In the genomic region with DNA sequence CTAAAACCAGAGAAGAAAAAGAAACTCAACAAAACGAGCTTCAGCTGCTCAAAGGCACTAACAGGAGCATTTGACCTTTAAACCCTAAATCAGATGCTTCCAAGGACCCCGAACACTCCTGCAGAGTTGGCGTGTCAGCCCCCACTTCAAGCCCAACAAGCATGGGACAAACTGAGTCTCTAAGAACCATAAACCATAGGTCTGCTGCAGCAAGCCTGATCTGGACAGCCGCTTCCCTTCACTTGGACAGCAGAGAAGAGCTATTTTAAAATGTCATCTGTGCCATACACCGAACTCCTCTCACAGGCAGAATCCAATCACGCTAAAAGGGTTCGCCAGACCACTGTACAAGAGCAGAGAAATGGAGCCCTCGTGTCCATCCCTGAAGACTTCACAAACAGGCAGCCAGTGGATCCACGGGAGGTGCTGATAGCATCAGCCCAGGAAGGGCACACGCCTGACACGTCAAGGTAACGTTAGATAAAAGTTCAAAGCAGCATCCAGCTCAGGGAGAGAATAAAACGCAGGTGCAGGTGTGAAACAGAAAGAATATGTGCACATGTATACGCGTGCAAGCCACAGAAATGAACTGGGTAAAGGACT, we compare ENCODE assay signal across 10 mouse cellular contexts. TPM values are rescaled to one million over a fixed set of nuclear protein-coding genes. Genes with fewer than 3 reads are reported as not detected.
DNase-seq lines count a peak whose midpoint lies in the region; ATAC-seq lines count a peak whose summit lies in the region.
"Had no signal": no experiment of that assay in that cellular context is flagged by ENCODE, and none has a peak within 500 bp of the region (broad histone marks: within the 10 kb centered on the region; RNA-seq: fewer than 3 reads in every experiment).

No protein-coding gene starts in this region.

- WGBS in lung, embryonic 15.5 days, result 54% methylated on average over 15 of the region's 15 CpGs
- 46% methylated on average over 15 of the region's 15 CpGs for WGBS in intestine, embryonic 15.5 days

- H3K4me2 ChIP-seq in lung, embryonic 15.5 days, result peak overlapping the region; percentile 8; the same call in 1 of the 2 replicates
- H3K4me2 ChIP-seq in intestine, embryonic 15.5 days (replicated peaks), result peak overlapping the region; percentile 26

- no peak overlapping the region for H3K4me3 ChIP-seq in lung, embryonic 15.5 days
- H3K4me3 ChIP-seq in intestine, embryonic 15.5 days (replicated peaks), result no peak overlapping the region

- 0 out of 2 replicates have a peak, but pooled peaks cover 2% of the 10 kb centered on the region for H3K36me3 ChIP-seq in lung, embryonic 15.5 days
- H3K36me3 ChIP-seq in intestine, embryonic 15.5 days, result no peaks in the 10 kb centered on the region

- H3K9ac ChIP-seq in lung, embryonic 15.5 days, result no peak overlapping the region
- H3K9ac ChIP-seq in intestine, embryonic 15.5 days, result peak overlapping the region; percentile 13; the same call in 1 of the 2 replicates

- peaks cover 30% of the 10 kb centered on the region for H3K4me1 ChIP-seq in lung, embryonic 15.5 days
- peaks cover 18% of the 10 kb centered on the region for H3K4me1 ChIP-seq in intestine, embryonic 15.5 days (replicated peaks)

- H3K27ac ChIP-seq in lung, embryonic 15.5 days, result no peak overlapping the region
- peak overlapping the region; percentile 19; the same call in 1 of the 2 replicates for H3K27ac ChIP-seq in intestine, embryonic 15.5 days

- H3K27me3 ChIP-seq in lung, embryonic 15.5 days, result no peaks in the 10 kb centered on the region
- H3K27me3 ChIP-seq in intestine, embryonic 15.5 days (replicated peaks), result no peaks in the 10 kb centered on the region

- no peak for ATAC-seq in lung, embryonic 15.5 days (ENCODE audit: borderline replicate concordance, extremely low read depth, low FRiP score, low TSS enrichment)
- ATAC-seq in intestine, embryonic 15.5 days, result no peak

- intact Hi-C loops in left cerebral cortex, postnatal 4 days (cut with DNase I), result no loop called here

- no peaks in the 10 kb centered on the region for H3K9me3 ChIP-seq in lung, embryonic 15.5 days
- H3K9me3 ChIP-seq in intestine, embryonic 15.5 days, result no peaks in the 10 kb centered on the region

- peak; percentile 9 for DNase-seq in gastrocnemius, adult 18-20 months (ENCODE audit: low spot score)
- DNase-seq in gastrocnemius, postnatal 4 days (ENCODE audit: low spot score in 2 of 2), result no peak
- DNase-seq in lung, postnatal 4 days, result no peak
- peak; percentile 19 for DNase-seq in naive thymus-derived CD4-positive, alpha-beta T cell, adult 2 months (ENCODE audit: low read depth)
- DNase-seq in left cerebral cortex, postnatal 4 days, result no peak
- no peak for DNase-seq in cerebellum, adult 8-10 months
- DNase-seq: cerebellum, adult 11 months; gastrocnemius, postnatal 10 days had no signal

RNA-seq across cellular contexts. Expression of a gene that starts 3.3 kb away (rescaled TPM):
- 100 to 1,000 TPM; 106 to 122 TPM for total RNA-seq in gastrocnemius, adult 18-20 months (2021)
- total RNA-seq in gastrocnemius, postnatal 4 days (2021), result 10 to 100 TPM; 93.2 to 98.0 TPM
- polyA plus RNA-seq in lung, embryonic 15.5 days (2015; fragmentation: Nextera tagmentation; extraction: Ambion mirVana), result 48.5 and 49.6 TPM in 2 replicates
- 47.5 and 51.7 TPM in 2 replicates for polyA plus RNA-seq in intestine, embryonic 15.5 days (2015; fragmentation: Nextera tagmentation; extraction: Ambion mirVana)
- 100 to 1,000 TPM; 111 to 113 TPM for total RNA-seq in left cerebral cortex, postnatal 4 days (2021)

RNA-seq across cellular contexts. Expression of a gene that starts 27.5 kb away (rescaled TPM):
- 10 to 100 TPM; 10.5 to 12.3 TPM for total RNA-seq in gastrocnemius, adult 18-20 months (2021)
- 10 to 100 TPM; 36.1 to 40.5 TPM for total RNA-seq in gastrocnemius, postnatal 4 days (2021)
- polyA plus RNA-seq in lung, embryonic 15.5 days (2015; fragmentation: Nextera tagmentation; extraction: Ambion mirVana), result 111 and 113 TPM in 2 replicates
- 104 and 126 TPM in 2 replicates for polyA plus RNA-seq in intestine, embryonic 15.5 days (2015; fragmentation: Nextera tagmentation; extraction: Ambion mirVana)
- total RNA-seq in left cerebral cortex, postnatal 4 days (2021), result 10 to 100 TPM; 74.9 to 79.0 TPM

RNA-seq across cellular contexts. Expression of a gene that starts 27.7 kb away (rescaled TPM):
- total RNA-seq in gastrocnemius, adult 18-20 months (2021), result 10 to 100 TPM; 22.0 to 26.2 TPM
- 10 to 100 TPM; 19.2 to 20.2 TPM for total RNA-seq in gastrocnemius, postnatal 4 days (2021)
- polyA plus RNA-seq in lung, embryonic 15.5 days (2015; fragmentation: Nextera tagmentation; extraction: Ambion mirVana), result 10.6 and 13.7 TPM in 2 replicates
- 10.5 and 12.8 TPM in 2 replicates for polyA plus RNA-seq in intestine, embryonic 15.5 days (2015; fragmentation: Nextera tagmentation; extraction: Ambion mirVana)
- total RNA-seq in left cerebral cortex, postnatal 4 days (2021), result 10 to 100 TPM; 23.6 to 25.8 TPM

Comparison
In these comparisons a context has a peak if more than half of its experiments do, and no peak if none do; other contexts are left out.
1. DNase-seq: peak in gastrocnemius, adult 18-20 months (single experiment) and naive thymus-derived CD4-positive, alpha-beta T cell, adult 2 months (single experiment); none in gastrocnemius, postnatal 4 days (0 of 2), lung, postnatal 4 days (0 of 2), left cerebral cortex, postnatal 4 days (single experiment) and cerebellum, adult 8-10 months (single experiment).